Mouse (Mus musculus) testis, postnatal 14 days (tissue): ENCODE data around the gene Ssmem1.

Experiments
- DNase-seq: peaks from one replicate; pipeline ENCODE4 v3.0.0; 2021; ENCODE audit warnings: low spot score

The Ssmem1 gene

GRCm38 (mm10) chr6:30509265-30510239, at the start of gene Ssmem1, which contains the start of gene Tmem209:
Gene Ssmem1 (plus strand): TSS chr6:30509849.
Gene Tmem209 (minus strand): TSS chr6:30509783.
- peak; percentile 99 for DNase-seq

GRCm38 (mm10) chr6:30460750-30461446, 48.8 kb upstream of the Ssmem1 start:
- peak; percentile 77 for DNase-seq

- no peak for DNase-seq
Measured at GRCm38 (mm10) chr6:30461755-30462344, 47.8 kb upstream of the Ssmem1 start.

DNA sequence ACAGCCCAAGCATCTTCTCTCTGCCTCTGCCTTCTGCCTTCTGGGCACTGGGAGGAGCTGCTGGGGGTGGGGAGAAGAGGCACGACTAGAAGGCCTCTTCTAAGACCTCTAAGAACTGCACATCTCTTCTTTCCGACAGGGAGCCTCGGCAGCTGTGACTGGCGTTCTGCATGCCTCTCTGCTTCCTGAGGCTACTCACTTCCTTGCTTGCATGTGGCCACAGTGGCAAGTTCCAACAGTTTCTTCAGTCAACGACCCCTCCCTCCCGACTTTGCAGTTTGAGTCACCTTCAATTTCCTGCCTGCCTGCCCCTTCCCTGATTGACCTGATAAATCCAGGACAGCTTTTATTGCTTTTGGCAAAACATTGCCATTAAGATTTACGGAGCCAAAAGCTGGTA, 46.8 kb upstream of the Ssmem1 start:
- DNase-seq: no peak

DNA sequence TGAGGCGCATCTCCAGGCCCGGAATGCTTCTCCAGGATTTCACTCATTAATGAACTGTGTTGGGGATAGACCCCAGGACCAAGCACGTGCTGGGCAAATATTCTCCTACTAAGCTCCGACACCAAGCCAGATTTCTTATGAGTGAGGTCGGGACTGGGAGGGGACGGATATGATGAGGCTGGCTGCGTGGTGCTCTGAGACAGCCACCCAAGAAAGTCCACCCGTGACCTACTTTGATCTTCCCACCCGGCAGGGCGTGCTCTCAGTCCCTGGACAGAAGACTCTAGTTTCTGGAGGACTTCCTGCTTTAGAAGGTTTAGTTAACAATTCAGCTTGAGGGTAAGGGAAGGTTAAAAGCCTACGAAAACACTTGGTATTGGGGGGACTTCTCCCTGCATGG, 44.1 kb upstream of the Ssmem1 start:
- DNase-seq: no peak

GRCm38 (mm10) chr6:30468058-30468457, 41.6 kb upstream of the Ssmem1 start:
- no peak for DNase-seq

DNA sequence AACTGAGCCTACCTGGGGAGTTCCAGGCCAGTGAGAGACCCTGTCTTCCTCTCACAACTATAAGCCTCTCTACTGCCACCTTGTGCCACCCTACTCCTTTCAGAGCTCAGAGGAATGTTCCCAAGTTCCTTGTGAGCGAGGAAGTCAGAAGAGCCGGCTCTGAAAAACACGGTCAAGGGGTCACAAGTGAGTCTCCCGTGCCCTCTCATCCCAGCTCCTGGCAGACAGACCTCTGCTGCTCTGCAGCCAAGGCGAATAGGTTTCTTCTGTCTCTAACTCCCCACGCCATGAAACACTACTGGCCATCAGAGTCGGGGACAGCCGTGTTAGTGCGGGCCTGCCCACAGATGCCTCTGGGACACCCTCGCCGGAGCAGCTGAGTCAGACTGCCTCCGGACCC, 41.0 kb upstream of the Ssmem1 start:
- DNase-seq: no peak

GRCm38 (mm10) chr6:30469370-30469769, 40.3 kb upstream of the Ssmem1 start:
- DNase-seq: no peak

- no peak for DNase-seq
Measured at GRCm38 (mm10) chr6:30471706-30472105, 37.9 kb upstream of the Ssmem1 start.

DNA sequence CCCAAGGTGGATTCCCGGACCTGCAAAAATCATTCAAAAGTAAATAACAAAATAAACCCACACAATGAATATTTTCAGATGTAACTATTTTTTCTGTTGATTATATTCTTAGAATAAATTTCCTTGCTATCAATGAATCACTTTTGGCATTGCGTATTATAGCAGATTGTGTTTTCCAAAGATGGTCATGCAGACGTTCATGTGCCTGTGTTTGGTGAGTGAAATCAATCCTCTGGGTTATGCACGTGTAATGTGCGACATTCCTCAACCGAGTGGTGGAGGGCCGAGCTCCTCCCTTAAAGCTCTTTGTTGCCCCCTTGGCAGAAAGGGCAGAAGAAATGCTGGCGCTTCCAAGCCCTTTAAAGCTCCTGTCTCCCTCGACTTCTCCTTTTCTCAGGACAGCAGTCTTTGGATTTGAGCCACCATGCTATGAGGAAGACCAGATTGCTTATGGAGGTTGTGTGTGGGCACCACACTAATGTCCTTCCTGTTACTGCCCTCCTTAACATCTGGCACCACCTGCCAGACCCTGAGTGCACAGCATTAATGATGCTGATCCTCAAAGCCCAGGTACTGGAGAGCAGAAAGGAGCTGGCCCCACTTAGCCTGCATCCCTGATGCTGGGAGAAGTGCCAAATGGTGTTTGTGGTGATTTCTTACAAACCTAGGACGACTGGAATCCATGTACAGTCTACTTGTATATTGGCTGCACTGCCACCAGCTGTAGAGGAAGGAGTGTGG, 33.5 kb upstream of the Ssmem1 start:
- no peak for DNase-seq

GRCm38 (mm10) chr6:30477210-30477714, 32.4 kb upstream of the Ssmem1 start:
- no peak for DNase-seq

DNA sequence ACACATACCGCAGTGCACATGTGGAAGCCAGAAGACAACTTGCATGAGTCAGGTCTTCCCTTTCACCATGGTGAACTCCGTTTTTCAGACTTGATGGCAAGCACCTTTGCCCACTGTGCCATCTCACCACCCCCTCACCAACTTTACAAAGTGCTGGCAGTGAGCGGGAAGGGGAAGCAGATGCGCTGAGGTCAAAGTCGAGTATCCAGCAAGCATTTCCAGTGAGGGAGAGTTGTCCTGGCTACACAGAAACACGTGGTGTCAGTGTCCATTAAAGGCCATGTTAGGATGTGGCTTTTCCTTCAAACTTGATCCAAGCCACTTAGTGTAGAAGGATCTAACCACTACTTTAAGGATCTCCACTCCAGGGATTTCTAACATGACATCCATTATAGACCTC, 31.9 kb upstream of the Ssmem1 start:
- no peak for DNase-seq

- DNase-seq: no peak
Measured at GRCm38 (mm10) chr6:30479418-30479817, 30.2 kb upstream of the Ssmem1 start.

GRCm38 (mm10) chr6:30482908-30483307, 26.7 kb upstream of the Ssmem1 start:
- no peak for DNase-seq

- DNase-seq: no peak
Measured at GRCm38 (mm10) chr6:30486504-30486903, 23.1 kb upstream of the Ssmem1 start.

- DNase-seq: no peak
Measured at GRCm38 (mm10) chr6:30499049-30499448, 10.6 kb upstream of the Ssmem1 start.

- DNase-seq: no peak
Measured at GRCm38 (mm10) chr6:30508824-30509223, 825 bp upstream of the Ssmem1 start.

- DNase-seq: peak; percentile 22
Measured at GRCm38 (mm10) chr6:30510291-30510690, 642 bp downstream of the Ssmem1 start.

GRCm38 (mm10) chr6:30514242-30514641, 4.6 kb downstream of the Ssmem1 start:
- no peak for DNase-seq

DNA sequence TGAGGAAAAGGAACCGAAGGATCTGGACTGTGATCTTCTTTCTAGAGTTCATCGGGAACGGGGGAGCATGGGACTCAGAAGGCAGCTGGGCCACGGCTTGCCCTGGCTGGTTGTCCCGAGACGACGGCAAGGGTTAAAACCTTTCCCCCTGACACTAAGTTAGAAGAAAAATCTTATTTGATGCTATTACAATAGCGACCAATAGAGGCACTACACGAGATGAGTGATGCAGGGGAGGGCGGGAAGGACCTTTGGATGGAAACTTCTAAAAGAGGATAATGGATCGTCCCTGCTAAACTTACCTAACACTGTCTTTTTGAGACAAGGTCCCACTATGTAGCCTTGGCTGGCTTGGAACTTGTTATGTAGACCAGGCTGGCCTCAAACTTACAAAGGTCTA, 10.8 kb downstream of the Ssmem1 start:
- DNase-seq: no peak

DNA sequence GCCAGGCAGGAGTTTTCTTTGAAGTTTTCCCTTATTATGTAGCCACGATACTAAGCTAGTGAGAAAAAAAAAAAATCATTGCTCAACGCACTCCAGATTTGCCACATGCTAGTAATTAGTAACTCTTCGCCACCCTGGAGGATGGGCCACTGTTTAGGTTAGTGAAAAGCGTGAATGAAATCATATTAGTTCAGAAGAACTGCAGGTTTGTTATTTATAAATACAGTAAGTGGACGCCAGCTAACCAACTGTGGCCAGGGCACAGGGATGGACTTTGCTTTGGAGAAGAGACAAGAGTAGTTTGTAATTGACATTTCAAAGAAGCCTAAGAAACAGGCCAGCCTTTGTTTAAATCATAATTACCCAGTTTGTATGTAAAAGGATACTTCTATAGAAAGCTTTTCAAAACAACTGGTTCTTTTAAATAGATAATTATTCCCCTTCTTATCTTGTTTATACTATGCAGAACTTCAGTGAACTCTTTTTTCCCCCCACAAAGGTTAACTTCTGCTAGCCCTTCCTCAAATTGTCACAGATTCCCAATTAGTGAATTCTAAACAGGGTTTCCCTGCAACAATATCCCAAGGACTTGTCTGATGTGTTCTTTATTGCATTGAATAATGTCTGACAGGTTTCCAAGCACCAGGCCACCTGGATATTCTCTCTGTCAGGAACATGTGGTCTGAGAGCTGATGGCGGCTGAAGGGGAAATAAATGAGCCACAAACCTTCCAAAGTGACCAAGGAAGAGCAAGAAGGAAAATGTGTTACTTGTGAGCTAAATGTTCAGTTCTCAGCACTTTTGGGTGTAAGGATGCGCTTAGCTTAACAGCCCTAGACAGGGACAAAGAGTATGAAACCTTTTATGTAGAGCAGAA, 16.0 kb downstream of the Ssmem1 start:
- DNase-seq: no peak
